Mouse (Mus musculus): ENCODE results near the gene Nrd1.

GRCm38 (mm10) chr4:109080118-109080517, 79.7 kb downstream of the Nrd1 start:
- TF ChIP-seq CTCF (IDR thresholded peaks at IDR 0.05; ENCODE audit: low read depth) (no peak), EP300 (IDR thresholded peaks at IDR 0.05; ENCODE audit: low read depth) (no peak)
